Mouse (Mus musculus) spleen, adult 2 months (tissue): ENCODE data around the gene Sft2d1.

Experiments used
- CTCF ChIP-seq: fragments of 200-500 bp; IDR thresholded peaks from 2 replicates; pipeline ENCODE4 v1.5.1; 2011; ENCODE audit warnings: mild to moderate bottlenecking, inconsistent platforms; ENCODE audit not compliant: insufficient read depth, insufficient read length, insufficient replicate concordance; ENCODE audit errors: extremely low read depth
- POLR2A ChIP-seq: fragments of 200-500 bp; IDR thresholded peaks from 2 replicates; pipeline ENCODE4 v1.6.1; 2011; ENCODE audit warnings: low read depth, low read length, inconsistent platforms

DNA sequence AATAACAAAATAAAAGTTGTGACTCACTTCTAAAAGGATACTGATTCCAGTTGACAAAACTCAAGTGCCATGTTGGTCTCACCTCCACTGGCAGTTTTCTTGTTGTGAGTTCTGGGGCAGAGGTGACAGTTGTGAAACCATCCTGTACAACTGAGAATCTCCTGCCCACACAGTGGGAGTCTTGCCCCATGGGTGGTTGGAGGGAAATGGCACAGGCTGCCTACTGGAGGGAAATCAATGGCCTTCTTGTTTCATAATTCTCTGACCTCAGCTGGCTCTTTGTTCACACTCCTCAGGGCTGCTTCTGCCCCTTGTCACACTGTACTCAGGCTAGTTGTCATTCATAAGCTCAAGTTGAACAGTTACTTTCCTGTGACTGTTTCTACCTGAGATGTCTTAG lies 11.4 kb upstream of the Sft2d1 start:
- TF ChIP-seq CTCF (no peak), POLR2A (no peak)
